Mouse (Mus musculus) forebrain, embryonic 15.5 days (tissue): Measurements from ENCODE around the gene Eef1akmt3. TPM values are rescaled to one million over a fixed set of nuclear protein-coding genes. Genes with fewer than 3 reads are reported as not detected.

Source experiments
- ATAC-seq: fragments of 200-750 bp; cut with Nextera tagmentation; replicated peaks from 2 replicates; pipeline ENCODE4 v1.8.0; 2017; ENCODE audit warnings: mild to moderate bottlenecking, moderate TSS enrichment, moderate library complexity
- H3K27ac ChIP-seq: fragments of 300-500 bp; sonication (generic); replicated peaks from 2 replicates; pipeline ENCODE4 v1.5.1; 2015; ENCODE audit warnings: mild to moderate bottlenecking, inconsistent platforms
- H3K27me3 ChIP-seq: fragments of 300-500 bp; sonication (generic); 2 replicates; pipeline ENCODE4 v1.6.1; 2015; ENCODE audit warnings: inconsistent platforms
- H3K36me3 ChIP-seq: fragments of 300-500 bp; sonication (generic); 2 replicates; pipeline ENCODE4 v1.6.1; 2015; ENCODE audit warnings: mild to moderate bottlenecking, inconsistent platforms
- H3K4me1 ChIP-seq: fragments of 300-500 bp; sonication (generic); 2 replicates; pipeline ENCODE4 v1.6.1; 2015; ENCODE audit warnings: inconsistent platforms
- H3K4me2 ChIP-seq: fragments of 300-500 bp; sonication (generic); replicated peaks from 2 replicates; pipeline ENCODE4 v1.6.1; 2015; ENCODE audit warnings: mild to moderate bottlenecking, inconsistent platforms
- H3K4me3 ChIP-seq: fragments of 300-500 bp; sonication (generic); 2 replicates; pipeline ENCODE4 v1.5.1; 2015; ENCODE audit warnings: mild to moderate bottlenecking, inconsistent platforms
- H3K9ac ChIP-seq: fragments of 300-500 bp; sonication (generic); replicated peaks from 2 replicates; pipeline ENCODE4 v1.6.1; 2015; ENCODE audit warnings: mild to moderate bottlenecking, inconsistent platforms
- H3K9me3 ChIP-seq: fragments of 300-500 bp; sonication (generic); 2 replicates; pipeline ENCODE4 v1.6.1; 2016; ENCODE audit warnings: inconsistent platforms
- WGBS: fragments of 180-500 bp; shearing (Covaris S2); methylation state at CpG from one replicate; pipeline ENCODE4 v1.1.7; 2015; ENCODE audit warnings: mixed read lengths; 5-methylcytosine and 5-hydroxymethylcytosine counted together
- polyA plus RNA-seq: library from polyadenylated mRNA; unstranded; fragments of >200 nt; fragmentation: Nextera tagmentation; extraction: Ambion mirVana; gene quantifications from 2 replicates; pipeline ENCODE4 v1.2.1, GENCODE M21; 2015

The Eef1akmt3 gene
- 0.14 and 0.28 TPM in 2 replicates for polyA plus RNA-seq

GRCm38 (mm10) chr10:127041274-127041766 is at the start of gene Eef1akmt3, which contains the start of gene Mettl1:
TSS of gene Eef1akmt3 (minus strand) at chr10:127041513.
TSS of gene Mettl1 (plus strand) at chr10:127041414.
- peak within 1 kb of the TSS; percentile 85 for H3K4me3 ChIP-seq
- H3K4me2 ChIP-seq: peak within 1 kb of the TSS; percentile 99
- WGBS: under 1% methylated on average over 28 of the region's 28 CpGs
- H3K36me3 ChIP-seq: peaks cover 4% of the 10 kb centered on the region; the same call in 1 of the 2 replicates
- H3K27me3 ChIP-seq: no peaks in the 10 kb centered on the region; the same call in 1 of the 2 replicates
- H3K9me3 ChIP-seq: no peaks in the 10 kb centered on the region
- peak within 1 kb of the TSS; percentile 79 for H3K9ac ChIP-seq
- peak; percentile 75 for ATAC-seq
- H3K4me1 ChIP-seq: peaks cover 15% of the 10 kb centered on the region
- H3K27ac ChIP-seq: no peak within 1 kb of the TSS

GRCm38 (mm10) chr10:127090560-127091411 is 49.5 kb upstream of the Eef1akmt3 start:
- Histone ChIP-seq H3K9ac (peak overlapping the region; percentile 35), H3K4me2 (peak overlapping the region; percentile 49), H3K9me3 (no peaks in the 10 kb centered on the region), H3K27ac (no peak overlapping the region), H3K4me1 (peaks cover 31% of the 10 kb centered on the region), H3K27me3 (peaks cover 54% of the 10 kb centered on the region), H3K36me3 (peaks cover 15% of the 10 kb centered on the region), H3K4me3 (peak overlapping the region; percentile 29)
- 8% methylated on average over 57 of the region's 57 CpGs for WGBS
- ATAC-seq: peak; percentile 28; the same call in 1 of the 2 replicates

GRCm38 (mm10) chr10:127085633-127086032 is 44.3 kb upstream of the Eef1akmt3 start:
- Histone ChIP-seq H3K4me1 (peaks cover 26% of the 10 kb centered on the region), H3K27ac (no peak overlapping the region), H3K4me2 (no peak overlapping the region), H3K9ac (no peak overlapping the region), H3K9me3 (no peaks in the 10 kb centered on the region), H3K27me3 (peaks cover 44% of the 10 kb centered on the region), H3K4me3 (no peak overlapping the region), H3K36me3 (peaks cover 21% of the 10 kb centered on the region; the same call in 1 of the 2 replicates)
- no peak for ATAC-seq
- 73% methylated on average over 6 of the region's 6 CpGs for WGBS

- Histone ChIP-seq H3K27ac (no peak overlapping the region), H3K4me2 (no peak overlapping the region), H3K9ac (no peak overlapping the region), H3K4me3 (no peak overlapping the region), H3K27me3 (peaks cover 44% of the 10 kb centered on the region), H3K9me3 (no peaks in the 10 kb centered on the region), H3K36me3 (peaks cover 21% of the 10 kb centered on the region; the same call in 1 of the 2 replicates), H3K4me1 (peaks cover 26% of the 10 kb centered on the region)
- ATAC-seq: no peak
- 83% methylated on average over 9 of the region's 9 CpGs for WGBS
These were observed 43.7 kb upstream of the Eef1akmt3 start for GRCm38 (mm10) chr10:127085052-127085451.

GRCm38 (mm10) chr10:127083915-127084306 is 42.6 kb upstream of the Eef1akmt3 start:
- H3K4me3 ChIP-seq: no peak overlapping the region
- no peaks in the 10 kb centered on the region for H3K9me3 ChIP-seq
- peaks cover 29% of the 10 kb centered on the region for H3K4me1 ChIP-seq
- H3K9ac ChIP-seq: no peak overlapping the region
- peaks cover 21% of the 10 kb centered on the region; the same call in 1 of the 2 replicates for H3K36me3 ChIP-seq
- H3K27ac ChIP-seq: no peak overlapping the region
- no peak overlapping the region for H3K4me2 ChIP-seq
- 60% methylated on average over 5 of the region's 5 CpGs for WGBS
- H3K27me3 ChIP-seq: peaks cover 37% of the 10 kb centered on the region
- ATAC-seq: no peak

GRCm38 (mm10) chr10:127083292-127083914 is 42.1 kb upstream of the Eef1akmt3 start:
- WGBS: 41% methylated on average over 8 of the region's 8 CpGs
- Histone ChIP-seq H3K4me1 (peaks cover 31% of the 10 kb centered on the region), H3K4me2 (no peak overlapping the region), H3K9me3 (no peaks in the 10 kb centered on the region), H3K9ac (no peak overlapping the region), H3K4me3 (no peak overlapping the region), H3K27ac (no peak overlapping the region), H3K36me3 (peaks cover 21% of the 10 kb centered on the region; the same call in 1 of the 2 replicates), H3K27me3 (peaks cover 34% of the 10 kb centered on the region)
- no peak for ATAC-seq

- WGBS: 26% methylated on average over 8 of the region's 8 CpGs
- no peaks in the 10 kb centered on the region for H3K9me3 ChIP-seq
- no peak overlapping the region for H3K27ac ChIP-seq
- H3K9ac ChIP-seq: peak overlapping the region; percentile 59; the same call in 1 of the 2 replicates
- H3K4me2 ChIP-seq: peak overlapping the region; percentile 76
- peaks cover 26% of the 10 kb centered on the region for H3K27me3 ChIP-seq
- peaks cover 41% of the 10 kb centered on the region for H3K4me1 ChIP-seq
- no peak for ATAC-seq
- peaks cover 13% of the 10 kb centered on the region; the same call in 1 of the 2 replicates for H3K36me3 ChIP-seq
- H3K4me3 ChIP-seq: peak overlapping the region; percentile 70
These were observed 40.8 kb upstream of the Eef1akmt3 start for GRCm38 (mm10) chr10:127081996-127082620.

GRCm38 (mm10) chr10:127080901-127081780 is 39.8 kb upstream of the Eef1akmt3 start:
- Histone ChIP-seq H3K9ac (peak overlapping the region; percentile 59), H3K4me1 (peaks cover 41% of the 10 kb centered on the region), H3K36me3 (peaks cover 11% of the 10 kb centered on the region; the same call in 1 of the 2 replicates), H3K27ac (no peak overlapping the region), H3K4me3 (peak overlapping the region; percentile 70), H3K27me3 (peaks cover 19% of the 10 kb centered on the region), H3K9me3 (no peaks in the 10 kb centered on the region), H3K4me2 (peak overlapping the region; percentile 76)
- no peak for ATAC-seq
- WGBS: 2% methylated on average over 48 of the region's 48 CpGs

GRCm38 (mm10) chr10:127079665-127080391 is 38.5 kb upstream of the Eef1akmt3 start:
- peaks cover 11% of the 10 kb centered on the region; the same call in 1 of the 2 replicates for H3K36me3 ChIP-seq
- no peaks in the 10 kb centered on the region for H3K9me3 ChIP-seq
- H3K27me3 ChIP-seq: peaks cover 19% of the 10 kb centered on the region
- ATAC-seq: peak; percentile 3; the same call in 1 of the 2 replicates
- WGBS: 2% methylated on average over 65 of the region's 70 CpGs
- peaks cover 41% of the 10 kb centered on the region for H3K4me1 ChIP-seq
- peak overlapping the region; percentile 76 for H3K4me2 ChIP-seq
- H3K27ac ChIP-seq: peak overlapping the region; percentile 83
- peak overlapping the region; percentile 59 for H3K9ac ChIP-seq
- H3K4me3 ChIP-seq: peak overlapping the region; percentile 70
